Mouse (Mus musculus): ENCODE results near the gene Vps37c.

The Vps37c gene

DNA sequence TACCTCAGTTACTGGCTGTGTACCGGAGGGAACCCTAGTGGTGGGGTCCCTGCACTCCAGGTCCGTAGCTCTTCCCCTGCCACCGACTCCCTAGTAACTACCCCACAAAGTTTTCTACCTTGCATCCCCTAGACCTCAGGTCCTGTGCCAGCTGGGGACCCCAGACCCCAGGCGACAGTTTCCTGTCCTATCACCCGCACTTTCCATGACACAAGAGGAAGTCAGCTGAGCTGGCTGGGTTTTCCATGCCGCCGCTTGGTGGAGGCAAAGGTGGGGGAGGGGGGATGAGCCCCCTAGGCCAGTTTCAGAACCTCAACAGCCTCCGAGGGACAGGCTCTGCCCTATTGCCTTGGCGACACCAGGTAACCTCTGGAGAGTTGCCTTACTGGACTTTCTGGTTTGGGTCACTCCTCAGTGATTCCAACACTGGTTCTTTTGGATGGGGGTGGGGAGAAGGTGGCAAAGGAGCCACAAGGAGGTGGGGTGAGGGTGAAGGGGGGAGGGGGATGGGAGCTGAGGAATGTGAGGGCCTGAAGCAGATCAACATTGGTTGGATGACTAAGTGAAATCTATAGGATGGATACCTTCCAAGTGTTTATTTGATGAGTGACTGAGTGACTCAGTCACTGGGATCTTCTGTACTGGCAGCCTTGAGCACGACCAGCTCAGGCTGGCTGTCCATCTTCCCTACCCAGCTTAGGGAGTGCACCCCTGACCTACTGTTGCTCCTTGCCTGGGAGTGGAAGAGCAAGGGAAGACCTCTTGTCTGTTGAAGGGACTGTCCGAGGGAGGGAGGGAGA, 52.3 kb downstream of the Vps37c start:
- DNase-seq (ENCODE audit: low read depth, low spot score), result no peak

GRCm38 (mm10) chr19:10742145-10742544, 53.6 kb downstream of the Vps37c start:
- DNase-seq (ENCODE audit: low read depth, low spot score), result no peak

DNA sequence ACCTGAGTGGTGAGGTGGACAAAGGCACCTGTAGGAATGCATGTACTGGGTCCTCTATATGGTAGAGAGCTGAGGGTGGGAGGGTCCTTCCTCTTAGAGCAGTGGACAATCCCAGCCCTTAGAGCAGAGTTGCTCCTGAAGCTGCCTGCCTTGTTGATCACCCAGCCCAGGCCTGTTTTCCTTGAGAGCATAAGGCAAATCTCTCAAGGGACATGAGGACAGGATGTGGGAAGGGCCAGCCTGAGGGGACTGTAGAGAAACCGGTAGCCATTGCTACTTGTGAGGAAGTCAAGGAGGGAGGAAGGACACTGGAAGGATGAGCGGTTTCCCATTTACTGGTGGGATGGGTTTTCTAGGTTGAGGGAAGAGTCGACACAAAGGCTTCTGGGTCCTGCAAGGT, 54.0 kb downstream of the Vps37c start:
- DNase-seq (ENCODE audit: low read depth, low spot score), result no peak

GRCm38 (mm10) chr19:10747182-10747581, 58.6 kb downstream of the Vps37c start:
- no peak for DNase-seq (ENCODE audit: low read depth, low spot score)

GRCm38 (mm10) chr19:10747718-10748117, 59.2 kb downstream of the Vps37c start:
- DNase-seq (ENCODE audit: low read depth, low spot score), result no peak

GRCm38 (mm10) chr19:10748401-10749102, 60.0 kb downstream of the Vps37c start:
- DNase-seq (ENCODE audit: low read depth, low spot score), result no peak

DNA sequence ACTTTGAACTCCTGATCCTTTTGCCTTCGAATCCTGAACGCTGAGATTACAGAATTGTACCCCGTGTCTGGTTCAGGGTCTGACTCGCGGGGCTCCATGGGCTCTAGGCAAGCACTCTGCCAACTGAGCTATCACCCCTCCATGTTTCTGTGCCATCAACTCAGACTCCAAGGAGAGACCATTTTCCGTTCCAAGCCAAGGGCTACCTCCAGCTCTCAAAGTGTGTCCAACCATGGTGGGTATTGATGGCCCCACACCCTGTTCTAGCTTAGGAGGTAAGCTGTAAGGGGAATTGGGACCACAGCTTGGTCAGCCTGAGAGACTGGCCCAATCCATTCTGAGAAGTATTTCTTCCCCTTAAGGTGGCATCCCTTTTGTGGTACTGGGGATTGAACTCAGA, 60.8 kb downstream of the Vps37c start:
- no peak for DNase-seq (ENCODE audit: low read depth, low spot score)

- DNase-seq (ENCODE audit: low read depth, low spot score), result no peak
These were observed 61.6 kb downstream of the Vps37c start for GRCm38 (mm10) chr19:10750161-10750560.

GRCm38 (mm10) chr19:10751607-10752006, 63.1 kb downstream of the Vps37c start:
- no peak for DNase-seq (ENCODE audit: low read depth, low spot score)

GRCm38 (mm10) chr19:10752106-10752505, 63.6 kb downstream of the Vps37c start:
- DNase-seq (ENCODE audit: low read depth, low spot score), result no peak

- DNase-seq (ENCODE audit: low read depth, low spot score), result no peak
These were observed 64.1 kb downstream of the Vps37c start for GRCm38 (mm10) chr19:10752646-10753045.

DNA sequence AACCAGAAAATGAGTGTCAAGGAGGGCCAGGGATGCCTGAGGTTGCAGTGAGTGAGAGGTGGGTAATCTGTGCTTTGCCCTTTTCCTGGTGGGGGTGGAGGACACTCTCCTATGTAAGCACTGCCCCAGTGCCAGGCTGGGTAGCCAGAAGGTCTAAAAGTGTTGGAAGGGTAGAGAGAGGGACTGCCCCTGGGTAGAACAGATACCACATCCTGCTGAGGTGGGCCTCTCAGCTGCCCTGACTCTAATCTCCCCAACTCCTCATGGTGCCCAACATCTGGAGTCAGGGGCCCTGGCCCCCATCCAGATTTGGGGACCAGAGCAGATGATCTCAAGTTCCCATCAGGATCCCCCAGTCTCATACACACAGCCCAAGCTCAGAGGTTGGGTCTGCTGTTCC, 68.6 kb downstream of the Vps37c start:
- no peak for DNase-seq (ENCODE audit: low read depth, low spot score)

DNA sequence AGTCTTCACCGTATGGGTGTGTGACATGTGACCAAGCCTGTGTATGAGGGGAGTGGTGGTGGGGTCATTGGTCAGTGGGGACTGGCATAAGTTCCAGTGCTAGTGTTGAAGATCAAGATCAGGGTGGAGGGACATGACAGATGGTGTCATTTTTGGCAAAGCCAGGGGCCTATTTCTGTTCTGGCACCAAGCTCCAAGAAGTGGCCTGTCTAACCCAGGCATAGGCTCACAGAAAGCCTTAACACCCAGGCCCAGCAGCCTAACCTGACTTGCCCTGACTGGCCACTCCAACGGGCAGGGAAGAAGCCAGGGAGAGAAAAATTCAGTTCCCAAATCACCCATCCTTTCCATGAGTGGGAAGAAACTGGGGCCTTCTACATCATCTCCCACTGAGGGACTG, 69.0 kb downstream of the Vps37c start:
- DNase-seq (ENCODE audit: low read depth, low spot score), result no peak

- no peak for DNase-seq (ENCODE audit: low read depth, low spot score)
These were observed 70.2 kb downstream of the Vps37c start for GRCm38 (mm10) chr19:10758708-10759107.

GRCm38 (mm10) chr19:10759525-10759924, 71.0 kb downstream of the Vps37c start:
- DNase-seq (ENCODE audit: low read depth, low spot score), result no peak

DNA sequence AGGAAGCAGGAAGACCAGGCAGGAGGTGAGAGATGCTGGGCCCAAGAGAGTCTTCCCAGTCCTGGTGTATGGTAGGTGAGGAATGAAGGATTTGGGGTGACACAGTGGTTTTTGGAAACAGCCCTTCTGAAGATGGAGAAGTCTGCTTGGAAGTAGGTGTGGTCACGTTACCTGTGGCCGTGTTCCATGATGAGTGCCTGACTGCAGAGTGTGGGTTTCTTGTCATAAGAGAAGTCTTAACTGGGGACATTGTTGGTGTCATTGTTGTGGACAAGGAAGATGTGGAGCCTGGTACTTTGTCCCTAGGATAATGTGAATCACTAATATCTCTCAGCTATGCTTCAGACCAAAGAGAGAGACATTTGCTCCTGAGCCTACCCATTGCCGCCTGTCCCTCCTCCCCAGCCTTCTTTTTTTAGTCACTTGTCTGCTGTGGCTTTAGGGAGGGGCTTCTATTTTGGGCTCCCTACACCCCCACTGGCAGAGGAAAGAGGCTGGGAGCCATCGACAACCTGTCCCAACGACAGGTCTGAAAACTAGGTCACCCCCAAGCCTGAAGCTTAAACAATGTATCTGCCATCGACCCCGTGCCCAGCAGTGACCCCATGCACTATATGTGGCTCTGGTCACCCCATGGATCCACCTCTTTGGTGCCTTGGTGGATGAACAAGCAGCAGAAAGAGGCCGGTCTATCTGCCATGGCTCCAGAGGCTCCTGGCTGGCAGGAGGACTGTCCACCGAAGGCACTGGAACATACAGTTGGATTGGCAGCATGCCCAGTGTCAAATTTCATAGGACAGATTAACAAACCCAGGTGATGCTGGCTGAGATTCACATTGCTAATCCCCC, 71.7 kb downstream of the Vps37c start:
- no peak for DNase-seq (ENCODE audit: low read depth, low spot score)

DNA sequence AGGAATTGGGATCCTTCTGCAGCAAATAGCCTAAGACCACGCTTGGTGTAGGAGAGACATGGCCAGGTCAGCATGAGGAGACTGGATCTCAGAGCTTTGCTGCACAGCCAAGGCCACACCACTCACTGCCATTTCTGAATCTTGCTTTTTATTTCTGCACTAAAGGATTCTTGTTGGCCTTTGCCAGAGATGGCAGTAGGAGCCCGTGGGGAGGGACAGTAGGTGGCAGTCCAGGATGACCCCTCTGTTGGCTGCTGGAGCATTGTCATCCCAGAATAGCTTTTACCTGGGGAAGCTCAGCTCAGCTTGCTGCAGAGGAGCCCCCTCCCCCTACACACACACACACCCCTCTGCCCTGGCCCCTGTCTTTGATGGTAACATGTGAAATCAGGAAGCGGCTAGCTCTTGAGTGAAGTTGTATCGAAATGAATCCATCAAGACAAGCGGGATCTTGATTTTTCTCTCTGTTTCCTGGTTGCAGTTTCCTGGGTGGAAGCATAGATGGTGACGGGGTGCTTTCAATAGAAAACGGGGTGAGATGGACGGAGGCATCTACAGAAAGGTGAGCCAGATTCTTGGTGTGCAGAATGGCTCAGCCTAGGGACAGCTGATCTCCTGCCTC, 73.4 kb downstream of the Vps37c start:
- DNase-seq (ENCODE audit: low read depth, low spot score), result no peak

GRCm38 (mm10) chr19:10762468-10762867, 73.9 kb downstream of the Vps37c start:
- no peak for DNase-seq (ENCODE audit: low read depth, low spot score)

GRCm38 (mm10) chr19:10763381-10764031, 75.0 kb downstream of the Vps37c start:
- DNase-seq (ENCODE audit: low read depth, low spot score), result no peak

All from embryo, embryonic 11.5 days (tissue).